Mouse (Mus musculus) heart, adult 2 months (tissue): ENCODE data around the gene Car15. TPM values are rescaled to one million over a fixed set of nuclear protein-coding genes. Genes with fewer than 3 reads are reported as not detected.

ENCODE experiments used
- DNase-seq, 2 experiments: peaks; one replicate each; pipeline ENCODE4 v3.0.0; 2021
- H3K27ac ChIP-seq: fragments of 200-600 bp; 2 replicates; pipeline ENCODE4 v1.8.1; 2022
- H3K27me3 ChIP-seq: fragments of 200-500 bp; 2 replicates; pipeline ENCODE4 v1.6.1; 2012; ENCODE audit warnings: mild to moderate bottlenecking, low read length, inconsistent platforms, mixed read lengths; ENCODE audit not compliant: control insufficient read depth, insufficient read depth
- H3K36me3 ChIP-seq: fragments of 200-500 bp; 2 replicates; pipeline ENCODE4 v1.6.1; 2012; ENCODE audit warnings: low read length, inconsistent platforms; ENCODE audit not compliant: control insufficient read depth, insufficient read depth
- H3K4me1 ChIP-seq: fragments of 200-500 bp; 2 replicates; pipeline ENCODE4 v1.6.1; 2011; ENCODE audit warnings: low read length; ENCODE audit not compliant: control insufficient read depth, insufficient read depth
- H3K4me3 ChIP-seq: fragments of 200-600 bp; 2 replicates; pipeline ENCODE4 v1.8.1; 2022
- H3K79me2 ChIP-seq: fragments of 200-500 bp; replicated peaks from 2 replicates; pipeline ENCODE4 v1.6.1; 2012; ENCODE audit warnings: mild to moderate bottlenecking, inconsistent platforms, low read length, moderate library complexity, mixed read lengths; ENCODE audit not compliant: control insufficient read depth, insufficient read depth
- H3K9ac ChIP-seq: fragments of 200-500 bp; 2 replicates; pipeline ENCODE4 v1.6.1; 2012; ENCODE audit warnings: low read depth, mild to moderate bottlenecking, control low read depth, inconsistent platforms, low read length, mixed read lengths
- CTCF ChIP-seq: fragments of 200-600 bp; IDR thresholded peaks from 2 replicates; pipeline ENCODE4 v1.8.1; 2022; ENCODE audit warnings: antibody characterized with exemption, mild to moderate bottlenecking, moderate library complexity
- EP300 ChIP-seq: fragments of 200-500 bp; IDR thresholded peaks from 2 replicates; pipeline ENCODE4 v1.6.1; 2011; ENCODE audit warnings: low read depth, low read length, control low read depth; ENCODE audit not compliant: insufficient read depth
- POLR2A ChIP-seq: fragments of 200-500 bp; IDR thresholded peaks from 2 replicates; pipeline ENCODE4 v1.6.1; 2011; ENCODE audit warnings: mild to moderate bottlenecking, low read depth, low read length, control low read depth; ENCODE audit not compliant: insufficient read depth
- WGBS: fragments of 180-500 bp; shearing (Covaris S2); methylation state at CpG from one replicate; pipeline ENCODE4 v1.1.7; 2018; 5-methylcytosine and 5-hydroxymethylcytosine counted together
- intact Hi-C: fragments of 180-260 bp; cut with DNase I; formaldehyde crosslinking; loops from one replicate; pipeline ENCODE4 v1.15.1; 2025
- polyA plus RNA-seq: library from polyadenylated mRNA; depleted of rRNA; stranded (reverse); fragments of >200 nt; gene quantifications from 2 replicates; pipeline ENCODE4 v1.2.3, GENCODE M21; 2012
- total RNA-seq, 2 experiments: library from RNA; stranded (reverse); gene quantifications; 2 replicates each; pipeline ENCODE4 v1.2.3; 2021

Gene Car15
- total and polyA plus RNA-seq, 3 experiments = 1.6 to 5.2 (median 2.9) TPM

DNA sequence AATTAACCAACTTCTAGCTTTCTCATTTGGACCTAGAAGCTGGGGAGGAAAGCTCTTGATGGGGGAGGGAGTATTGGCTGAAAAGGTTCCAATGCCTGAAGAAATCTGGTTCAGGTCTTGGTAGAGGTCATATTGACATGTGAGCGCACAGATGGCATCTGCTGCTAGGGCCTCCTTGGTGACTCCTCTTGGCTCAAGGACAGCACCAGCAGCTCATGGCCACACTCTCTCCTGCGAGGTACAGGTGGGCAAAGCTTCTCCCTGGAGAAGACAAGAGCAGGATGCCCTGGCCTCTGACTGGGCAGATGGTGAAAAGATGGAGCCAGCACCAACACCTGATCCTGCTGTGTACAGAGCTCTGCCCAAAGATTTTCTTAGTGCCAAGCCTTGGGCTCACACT, 11.7 kb downstream of the Car15 start:
- intact Hi-C loops = no loop called here
- Histone ChIP-seq H3K79me2 (no peaks in the 10 kb centered on the region), H3K4me3 (no peak overlapping the region), H3K4me1 (no peaks in the 10 kb centered on the region), H3K27ac (no peak overlapping the region), H3K9ac (no peak overlapping the region), H3K27me3 (peaks cover 2% of the 10 kb centered on the region; the same call in 1 of the 2 replicates), H3K36me3 (no peaks in the 10 kb centered on the region)
- DNase-seq = no peak
- 86% methylated on average over 2 of the region's 2 CpGs for WGBS
- TF ChIP-seq CTCF (no peak), POLR2A (no peak), EP300 (no peak)

DNA sequence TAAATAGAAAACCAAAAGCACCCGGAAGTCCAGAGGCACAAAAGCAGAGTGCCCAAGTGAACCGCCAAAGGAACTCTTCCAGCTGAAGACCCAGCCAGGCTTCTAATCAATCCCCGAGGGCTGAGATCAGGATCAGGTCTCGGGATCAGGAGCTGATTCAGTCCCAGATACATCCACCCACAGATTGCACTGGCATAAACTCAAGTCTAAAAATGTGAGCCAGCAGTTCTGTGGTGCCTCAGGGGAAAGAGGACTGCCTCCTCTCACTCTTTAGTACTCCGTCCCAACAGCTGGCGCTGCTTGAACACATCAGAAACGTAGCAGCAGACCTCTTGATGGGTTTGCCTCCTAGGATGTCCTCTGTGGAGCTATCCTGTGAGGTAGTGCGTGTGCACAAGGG, 21.6 kb downstream of the Car15 start:
- peaks cover 2% of the 10 kb centered on the region; the same call in 1 of the 2 replicates for H3K4me1 ChIP-seq
- H3K36me3 ChIP-seq = no peaks in the 10 kb centered on the region
- intact Hi-C loops = no loop called here
- no peak for TF ChIP-seq POLR2A
- no peaks in the 10 kb centered on the region for H3K27me3 ChIP-seq
- no peak overlapping the region for H3K9ac ChIP-seq
- DNase-seq = no peak
- H3K27ac ChIP-seq = no peak overlapping the region
- 80% methylated on average over 8 of the region's 8 CpGs for WGBS
- no peak overlapping the region for H3K4me3 ChIP-seq
- H3K79me2 ChIP-seq = no peaks in the 10 kb centered on the region

DNA sequence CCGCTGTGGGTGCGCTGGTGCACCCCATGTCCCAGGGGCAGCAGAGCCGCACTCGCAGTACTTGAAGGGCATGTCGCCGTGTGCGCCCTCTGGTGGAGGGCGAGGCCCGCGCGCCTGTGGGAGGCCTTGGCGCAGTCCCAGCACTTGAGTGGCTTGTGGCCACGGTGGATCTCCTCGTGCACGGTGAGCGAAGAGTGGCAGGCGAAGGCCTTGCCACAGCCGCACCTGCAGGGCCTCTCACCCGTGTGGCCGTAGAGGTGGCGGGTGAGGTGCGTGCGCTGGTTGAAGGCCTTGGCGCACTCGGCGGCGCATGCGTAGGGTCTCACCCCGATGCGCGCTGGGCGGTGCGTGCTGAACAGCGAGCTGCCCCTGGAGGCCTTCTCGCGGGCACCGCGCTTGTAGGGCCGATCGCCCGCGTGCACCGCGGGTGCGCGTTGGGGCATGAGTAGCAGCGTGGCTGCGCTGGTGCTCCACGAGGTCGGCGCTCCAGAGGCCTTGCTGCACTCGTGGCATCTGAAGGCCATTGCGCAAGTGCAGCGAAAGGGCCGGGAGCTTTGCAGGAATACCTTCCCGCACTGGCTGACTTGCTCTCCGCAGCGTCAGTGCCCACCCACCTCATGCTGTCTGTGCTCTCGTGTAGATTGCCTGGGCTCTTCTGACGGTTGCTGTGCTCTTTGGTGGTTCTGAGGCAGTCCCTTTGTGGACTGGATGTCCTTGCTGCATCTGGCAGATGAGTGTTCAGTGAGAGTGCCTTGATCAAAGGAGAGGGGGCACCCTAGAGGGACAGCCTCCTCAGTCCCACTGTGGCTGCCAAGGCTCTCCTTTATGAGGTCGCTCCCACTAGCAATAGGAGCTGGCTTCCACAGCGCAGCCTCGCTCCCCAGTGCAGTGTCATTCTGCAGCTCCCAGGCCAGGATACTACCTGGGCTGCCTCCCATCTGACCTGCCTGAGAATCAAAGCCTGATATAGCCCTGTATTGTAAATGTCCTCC, 22.5 kb downstream of the Car15 start:
- Histone ChIP-seq H3K9ac (peak overlapping the region; percentile 57), H3K27me3 (no peaks in the 10 kb centered on the region), H3K4me1 (peaks cover 2% of the 10 kb centered on the region; the same call in 1 of the 2 replicates), H3K79me2 (no peaks in the 10 kb centered on the region), H3K27ac (no peak overlapping the region), H3K36me3 (no peaks in the 10 kb centered on the region), H3K4me3 (peak overlapping the region; percentile 53)
- 6% methylated on average over 63 of the region's 63 CpGs for WGBS
- peak; percentile 75 to 77 for DNase-seq
- peak; percentile 87 for TF ChIP-seq CTCF
- TF ChIP-seq POLR2A = no peak
- no peak for TF ChIP-seq EP300
- intact Hi-C loops = no loop called here

DNA sequence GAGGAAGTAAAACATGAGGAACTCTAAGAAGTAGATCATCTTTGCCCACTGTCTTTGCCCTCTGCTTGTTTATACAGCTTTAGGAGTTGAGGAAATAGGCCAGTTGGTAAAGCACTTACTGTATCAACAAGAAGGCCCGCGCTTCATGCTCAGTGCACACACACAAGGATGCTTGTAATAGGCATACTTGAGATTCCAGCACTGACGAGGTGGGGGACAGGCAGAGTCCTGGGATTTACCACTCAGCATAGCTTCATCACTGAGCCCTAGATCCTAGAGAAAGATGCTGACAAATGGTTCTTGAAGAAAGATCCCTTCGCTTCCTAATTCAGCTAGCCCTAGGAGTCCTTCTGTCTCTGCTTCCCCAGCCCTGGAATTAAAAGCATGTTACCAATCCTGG, 25.0 kb downstream of the Car15 start:
- H3K9ac ChIP-seq = no peak overlapping the region
- H3K27me3 ChIP-seq = no peaks in the 10 kb centered on the region
- H3K4me3 ChIP-seq = no peak overlapping the region
- no peak overlapping the region for H3K27ac ChIP-seq
- intact Hi-C loops = loop anchor here (2.0 to 5.0 kb wide), 4 partner anchors 28 to 256 kb away; no protein-coding TSS in a partner anchor
- TF ChIP-seq CTCF (no peak), EP300 (no peak), POLR2A (no peak)
- 53% methylated on average over 4 of the region's 4 CpGs for WGBS
- no peak for DNase-seq
- H3K79me2 ChIP-seq = no peaks in the 10 kb centered on the region
- no peaks in the 10 kb centered on the region for H3K36me3 ChIP-seq
- H3K4me1 ChIP-seq = peaks cover 4% of the 10 kb centered on the region; the same call in 1 of the 2 replicates

DNA sequence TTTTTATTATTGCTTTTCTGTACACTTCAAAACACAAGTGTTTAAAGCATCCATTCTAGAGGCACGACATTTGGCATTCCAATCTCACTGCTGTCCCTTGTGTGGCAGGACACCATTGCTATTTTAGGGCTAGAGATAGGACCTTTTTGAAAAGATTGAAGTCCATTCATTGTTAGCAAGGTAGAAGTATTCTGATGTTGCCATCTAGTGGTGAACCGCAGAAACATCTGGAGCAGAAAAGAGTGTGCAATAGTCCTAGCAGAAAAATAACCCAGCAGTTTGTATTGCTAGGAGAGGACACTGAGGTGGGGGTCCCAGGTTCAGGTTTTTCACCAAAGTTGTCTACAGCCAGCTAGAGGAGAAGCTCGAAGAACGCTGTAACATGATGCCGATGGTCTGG, 26.0 kb downstream of the Car15 start:
- H3K27ac ChIP-seq = no peak overlapping the region
- H3K79me2 ChIP-seq = no peaks in the 10 kb centered on the region
- no peak overlapping the region for H3K4me3 ChIP-seq
- no peak overlapping the region for H3K9ac ChIP-seq
- H3K27me3 ChIP-seq = no peaks in the 10 kb centered on the region
- H3K4me1 ChIP-seq = peaks cover 4% of the 10 kb centered on the region; the same call in 1 of the 2 replicates
- WGBS = 5% methylated on average over 5 of the region's 5 CpGs
- DNase-seq = peak in 1 of 2 experiments; percentile 44
- H3K36me3 ChIP-seq = no peaks in the 10 kb centered on the region
- intact Hi-C loops = loop anchor here (1.0 to 5.0 kb wide), 5 partner anchors 27 to 255 kb away; no protein-coding TSS in a partner anchor
- TF ChIP-seq POLR2A (no peak), CTCF (peak; percentile 94; the same call in 1 of the 2 replicates), EP300 (no peak)

DNA sequence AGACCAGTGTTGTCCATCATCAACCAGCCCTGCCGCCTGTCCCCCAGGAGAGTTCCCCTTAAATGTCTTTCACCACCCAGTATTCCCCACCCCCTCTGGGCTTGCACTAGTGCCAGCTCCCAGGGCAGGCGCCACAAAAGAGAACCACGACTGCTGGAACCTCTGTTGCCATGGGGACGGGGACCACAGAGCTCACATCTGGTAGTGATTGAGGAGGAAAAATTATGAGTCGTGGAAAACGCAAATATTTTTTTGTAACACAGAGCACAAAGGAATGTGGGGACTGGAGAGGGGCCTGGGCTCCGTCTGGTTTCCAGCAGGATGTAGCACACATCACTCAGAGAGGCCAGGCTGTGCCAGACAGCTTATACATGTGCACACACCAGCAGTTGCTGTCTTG, 28.5 kb downstream of the Car15 start:
- peaks cover 4% of the 10 kb centered on the region; the same call in 1 of the 2 replicates for H3K27me3 ChIP-seq
- peak; percentile 43 to 56 for DNase-seq
- H3K4me3 ChIP-seq = no peak overlapping the region
- no peaks in the 10 kb centered on the region for H3K79me2 ChIP-seq
- no peak overlapping the region for H3K27ac ChIP-seq
- peaks cover 2% of the 10 kb centered on the region; the same call in 1 of the 2 replicates for H3K4me1 ChIP-seq
- WGBS = 45% methylated on average over 7 of the region's 7 CpGs
- TF ChIP-seq EP300 (no peak), CTCF (no peak), POLR2A (no peak)
- H3K36me3 ChIP-seq = no peaks in the 10 kb centered on the region
- intact Hi-C loops = loop anchor here (5.0 kb wide), 3 partner anchors 47 to 252 kb away; no protein-coding TSS in a partner anchor
- no peak overlapping the region for H3K9ac ChIP-seq
